Mouse (Mus musculus) midbrain, embryonic 13.5 days (tissue): ENCODE data around the gene Reep1. TPM values are rescaled to one million over a fixed set of nuclear protein-coding genes. Genes with fewer than 3 reads are reported as not detected.
"Not testable (repeated sequence)": the region's sequence is repeated elsewhere in the genome, so short reads cannot be mapped to it uniquely, and the experiment has no call there.

Source experiments
- ATAC-seq: fragments of 200-750 bp; cut with Nextera tagmentation; 2 replicates; pipeline ENCODE4 v1.8.0; 2017; ENCODE audit warnings: mild to moderate bottlenecking, moderate TSS enrichment, moderate library complexity
- H3K27ac ChIP-seq: fragments of 300-500 bp; sonication (generic); 2 replicates; pipeline ENCODE4 v1.5.1; 2015; ENCODE audit warnings: inconsistent platforms, mild to moderate bottlenecking, moderate library complexity
- H3K27me3 ChIP-seq: fragments of 300-500 bp; sonication (generic); 2 replicates; pipeline ENCODE4 v1.6.1; 2015; ENCODE audit warnings: mild to moderate bottlenecking, inconsistent platforms
- H3K36me3 ChIP-seq: fragments of 300-500 bp; sonication (generic); 2 replicates; pipeline ENCODE4 v1.6.1; 2015; ENCODE audit warnings: mild to moderate bottlenecking, inconsistent platforms
- H3K4me1 ChIP-seq: fragments of 300-500 bp; sonication (generic); replicated peaks from 2 replicates; pipeline ENCODE4 v1.6.1; 2015; ENCODE audit warnings: inconsistent platforms
- H3K4me2 ChIP-seq: fragments of 300-500 bp; sonication (generic); replicated peaks from 2 replicates; pipeline ENCODE4 v1.6.1; 2015; ENCODE audit warnings: moderate library complexity, mild to moderate bottlenecking, inconsistent platforms
- H3K4me3 ChIP-seq: fragments of 300-500 bp; sonication (generic); replicated peaks from 2 replicates; pipeline ENCODE4 v1.5.1; 2015; ENCODE audit warnings: mild to moderate bottlenecking, inconsistent platforms
- H3K9ac ChIP-seq: fragments of 300-500 bp; sonication (generic); replicated peaks from 2 replicates; pipeline ENCODE4 v1.6.1; 2015; ENCODE audit warnings: mild to moderate bottlenecking, inconsistent platforms
- H3K9me3 ChIP-seq: fragments of 300-500 bp; sonication (generic); 2 replicates; pipeline ENCODE4 v1.6.1; 2016; ENCODE audit warnings: mild to moderate bottlenecking, inconsistent platforms
- WGBS: fragments of 180-500 bp; shearing (Covaris S2); methylation state at CpG from one replicate; pipeline ENCODE4 v1.1.7; 2015; 5-methylcytosine and 5-hydroxymethylcytosine counted together
- polyA plus RNA-seq: library from polyadenylated mRNA; unstranded; fragments of >200 nt; fragmentation: Nextera tagmentation; extraction: Ambion mirVana; gene quantifications from 2 replicates; pipeline ENCODE4 v1.2.1, GENCODE M21; 2015

Reep1 gene
- polyA plus RNA-seq, 1 experiment from 2014 or later: 197 TPM

DNA sequence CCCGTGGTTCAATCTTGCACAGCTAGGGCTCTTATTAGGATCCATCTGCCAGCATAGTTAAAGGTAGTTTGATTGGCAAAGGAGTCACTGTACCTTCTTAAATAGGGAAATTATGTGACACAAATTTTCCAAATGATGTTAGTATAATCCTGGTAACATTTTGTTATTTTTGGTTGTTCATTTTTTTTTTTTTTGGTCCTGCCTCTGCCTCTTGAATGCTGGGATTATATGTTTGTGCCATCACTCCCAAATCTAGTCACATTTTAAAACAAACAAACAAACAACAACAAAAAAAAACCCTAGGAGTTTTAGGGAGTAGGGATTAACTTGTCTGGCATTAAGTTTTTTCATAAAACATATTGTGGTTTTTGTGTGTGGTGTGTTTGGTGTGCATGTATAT, 119.5 kb downstream of the Reep1 start, which contains the start of gene Mrpl35:
Gene Mrpl35, minus strand, starts transcription at position 101 of the 400 bp plus-strand sequence.
- Histone ChIP-seq H3K4me3 (no peak within 1 kb of the TSS), H3K27ac (no peak within 1 kb of the TSS), H3K4me2 (no peak within 1 kb of the TSS), H3K27me3 (no peaks in the 10 kb centered on the region), H3K9me3 (no peaks in the 10 kb centered on the region), H3K9ac (no peak within 1 kb of the TSS), H3K36me3 (no peaks in the 10 kb centered on the region), H3K4me1 (peaks cover 18% of the 10 kb centered on the region)
- whole genome bisulfite sequencing: 43% methylated on average over 1 of the region's 1 CpGs
- no peak for ATAC-seq

DNA sequence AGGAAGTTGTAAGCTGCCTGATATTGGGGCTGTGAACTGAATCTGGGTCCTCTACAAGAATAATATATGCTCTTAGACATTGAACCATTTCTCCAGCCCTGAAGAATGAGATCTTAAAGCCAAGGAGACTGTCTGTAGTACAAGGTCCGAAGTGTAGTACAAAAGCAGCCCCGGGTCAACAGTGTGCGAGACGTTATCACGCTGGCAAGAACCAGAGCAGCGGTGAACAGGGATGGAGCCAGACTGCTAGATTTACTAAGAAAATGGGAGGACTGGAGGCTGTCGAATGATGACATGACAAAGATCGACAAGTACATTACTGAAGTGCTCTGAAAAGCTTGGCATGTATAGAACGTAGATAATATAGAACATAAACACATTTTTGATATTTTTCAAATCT, 122.4 kb downstream of the Reep1 start:
- 87% methylated on average over 9 of the region's 9 CpGs for WGBS
- Histone ChIP-seq H3K27me3 (no peaks in the 10 kb centered on the region), H3K4me2 (no peak overlapping the region), H3K36me3 (peaks cover under 1% of the 10 kb centered on the region), H3K27ac (no peak overlapping the region), H3K4me1 (peaks cover 19% of the 10 kb centered on the region), H3K4me3 (no peak overlapping the region), H3K9ac (no peak overlapping the region), H3K9me3 (no peaks in the 10 kb centered on the region)
- no peak for ATAC-seq

DNA sequence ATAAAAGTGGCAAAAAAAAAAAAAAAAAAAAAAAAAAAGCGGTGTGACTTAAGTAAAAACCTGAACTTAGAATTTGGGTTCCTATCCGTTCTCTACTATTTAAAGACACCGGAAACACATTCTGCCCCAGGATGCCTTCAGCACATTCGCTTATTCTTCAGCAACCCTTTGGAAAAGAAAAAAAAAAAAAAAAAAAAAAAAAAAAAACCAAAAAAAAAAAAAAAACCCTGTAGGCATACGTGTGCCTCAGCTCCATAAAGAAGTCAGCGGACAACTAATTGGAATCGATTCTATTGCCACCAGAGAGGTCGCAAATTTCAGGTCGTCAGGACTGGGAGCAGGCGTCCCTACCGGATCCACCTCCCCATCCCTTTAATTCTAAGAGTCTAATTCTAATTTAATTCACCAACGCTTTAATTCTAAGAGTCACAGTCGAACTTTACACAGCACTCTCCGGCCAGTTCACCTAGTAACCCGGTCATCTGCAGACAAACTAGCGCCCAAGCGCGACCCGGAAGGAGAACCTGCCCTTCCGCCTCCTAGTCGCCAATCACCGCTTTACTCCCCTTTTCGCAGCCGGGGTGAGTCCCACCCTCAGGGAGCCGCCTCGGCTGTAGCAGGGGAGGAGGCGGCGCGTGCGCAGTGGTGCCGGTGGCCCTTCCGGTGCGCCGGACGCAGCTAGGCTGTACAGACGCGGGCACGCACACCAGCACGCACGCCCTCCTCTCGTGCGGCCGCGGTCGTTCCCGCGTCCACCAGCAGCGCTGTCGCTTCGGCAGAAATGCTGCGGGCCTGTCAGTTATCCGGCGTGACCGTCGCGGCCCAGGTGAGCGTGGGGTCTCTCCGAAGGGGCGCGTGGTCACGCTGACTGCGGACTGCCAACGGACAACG, 123.6 kb downstream of the Reep1 start, which contains the start of gene Immt:
Gene Immt, plus strand, starts transcription at position 642 of the 891 bp plus-strand sequence.
- H3K27me3 ChIP-seq: no peaks in the 10 kb centered on the region
- peak within 1 kb of the TSS; percentile 88 for H3K27ac ChIP-seq
- H3K9ac ChIP-seq: peak within 1 kb of the TSS; percentile 88
- under 1% methylated on average over 64 of the region's 64 CpGs for WGBS
- peak within 1 kb of the TSS; percentile 74 for H3K4me2 ChIP-seq
- H3K4me1 ChIP-seq: peaks cover 19% of the 10 kb centered on the region
- no peaks in the 10 kb centered on the region for H3K9me3 ChIP-seq
- peak within 1 kb of the TSS; percentile 92 for H3K4me3 ChIP-seq
- peaks cover 3% of the 10 kb centered on the region for H3K36me3 ChIP-seq
- ATAC-seq: peak; percentile 100

DNA sequence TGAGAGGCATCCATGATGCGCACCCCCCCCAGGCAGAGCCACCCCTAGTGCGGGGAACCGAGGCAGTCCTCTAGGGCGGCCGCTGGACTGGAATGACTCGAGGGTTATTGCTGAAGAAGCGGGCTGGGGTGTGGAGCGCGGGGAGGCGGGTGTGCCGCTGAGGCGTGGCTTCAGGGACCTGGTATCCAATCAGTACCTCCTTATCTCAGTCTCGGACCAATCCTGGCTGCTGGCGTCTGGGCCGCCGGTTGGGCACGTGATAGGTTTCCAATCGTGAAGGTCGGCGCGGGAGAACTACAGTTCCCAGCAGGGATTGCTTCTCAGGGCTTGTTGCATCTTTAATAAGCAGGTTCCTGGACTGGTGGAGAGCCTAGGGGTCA, 124.2 kb downstream of the Reep1 start:
- H3K36me3 ChIP-seq: peaks cover 3% of the 10 kb centered on the region
- H3K4me3 ChIP-seq: peak overlapping the region; percentile 92
- peak overlapping the region; percentile 88 for H3K27ac ChIP-seq
- peak; percentile 99 for ATAC-seq
- peak overlapping the region; percentile 88 for H3K9ac ChIP-seq
- no peaks in the 10 kb centered on the region for H3K9me3 ChIP-seq
- peaks cover 19% of the 10 kb centered on the region for H3K4me1 ChIP-seq
- peak overlapping the region; percentile 74 for H3K4me2 ChIP-seq
- WGBS: under 1% methylated on average over 21 of the region's 21 CpGs
- H3K27me3 ChIP-seq: no peaks in the 10 kb centered on the region

DNA sequence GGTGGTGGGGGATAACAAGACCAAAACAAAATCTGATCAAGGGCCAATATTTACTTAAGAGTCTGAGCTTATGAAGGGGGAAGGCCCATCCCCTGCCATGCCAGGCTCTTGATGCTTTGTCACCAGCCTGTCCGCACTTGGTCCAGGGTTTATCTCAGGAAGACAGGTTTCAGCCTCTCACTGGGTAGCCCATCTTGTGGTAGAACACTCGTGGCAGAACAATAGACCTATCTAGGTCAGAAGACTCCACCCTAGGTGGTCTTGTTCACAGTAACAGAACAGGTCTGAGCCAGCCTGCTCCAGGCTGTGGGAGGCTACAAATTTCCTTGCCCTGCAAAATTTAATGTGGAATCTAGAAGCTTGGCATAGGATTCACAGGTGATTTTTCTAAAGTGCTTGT, 129.4 kb downstream of the Reep1 start:
- Histone ChIP-seq H3K9ac (no peak overlapping the region), H3K4me2 (no peak overlapping the region), H3K9me3 (no peaks in the 10 kb centered on the region), H3K27ac (no peak overlapping the region), H3K4me1 (peaks cover 15% of the 10 kb centered on the region), H3K27me3 (no peaks in the 10 kb centered on the region), H3K4me3 (no peak overlapping the region), H3K36me3 (peaks cover 3% of the 10 kb centered on the region)
- 78% methylated on average over 2 of the region's 2 CpGs for WGBS
- no peak for ATAC-seq

- H3K9me3 ChIP-seq: no peaks in the 10 kb centered on the region
- no peaks in the 10 kb centered on the region for H3K27me3 ChIP-seq
- ATAC-seq: no peak
- no peak overlapping the region for H3K4me3 ChIP-seq
- H3K36me3 ChIP-seq: peaks cover 2% of the 10 kb centered on the region
- no peaks in the 10 kb centered on the region for H3K4me1 ChIP-seq
- no peak overlapping the region for H3K4me2 ChIP-seq
- no peak overlapping the region for H3K9ac ChIP-seq
- no peak overlapping the region for H3K27ac ChIP-seq
Observed at GRCm38 (mm10) chr6:71839815-71840214, 132.5 kb downstream of the Reep1 start.

DNA sequence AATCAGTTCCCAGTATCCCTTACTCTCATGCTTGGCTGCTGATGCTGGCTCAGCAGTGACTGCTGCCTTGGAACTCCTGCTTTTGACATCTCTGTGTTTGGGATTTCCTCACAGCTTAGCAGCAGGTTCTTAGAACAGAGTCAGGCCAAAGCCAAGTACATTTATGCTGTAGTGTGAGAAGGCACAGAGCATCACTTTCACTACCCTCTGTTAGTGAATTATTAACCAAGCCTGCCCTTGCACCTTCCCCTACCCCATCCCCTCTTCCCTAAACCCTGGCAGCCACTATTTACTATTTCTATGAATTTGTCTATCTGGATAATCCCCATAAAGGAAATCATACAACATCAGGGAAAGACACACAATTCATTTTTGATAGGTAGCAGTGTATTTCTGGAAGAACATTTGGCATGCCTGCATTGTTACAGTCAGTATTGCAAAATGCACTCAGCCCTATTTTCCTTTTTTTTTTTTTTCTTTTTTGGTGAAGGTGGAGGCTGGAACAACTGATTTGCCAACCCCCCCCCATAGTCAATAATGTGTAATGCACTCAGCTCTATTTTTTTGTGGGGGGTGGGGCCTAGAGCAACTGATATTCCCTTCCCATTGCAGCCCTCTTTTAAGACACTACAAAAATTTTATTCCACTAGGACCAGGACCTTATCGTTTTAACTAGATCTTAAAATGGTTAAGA, 133.4 kb downstream of the Reep1 start:
- ATAC-seq: no peak
- Histone ChIP-seq H3K9ac (no peak overlapping the region), H3K27me3 (no peaks in the 10 kb centered on the region), H3K27ac (no peak overlapping the region), H3K4me1 (no peaks in the 10 kb centered on the region), H3K4me2 (no peak overlapping the region), H3K9me3 (no peaks in the 10 kb centered on the region), H3K4me3 (no peak overlapping the region), H3K36me3 (peaks cover 5% of the 10 kb centered on the region)
- WGBS: 100% methylated on average over 1 of the region's 1 CpGs

DNA sequence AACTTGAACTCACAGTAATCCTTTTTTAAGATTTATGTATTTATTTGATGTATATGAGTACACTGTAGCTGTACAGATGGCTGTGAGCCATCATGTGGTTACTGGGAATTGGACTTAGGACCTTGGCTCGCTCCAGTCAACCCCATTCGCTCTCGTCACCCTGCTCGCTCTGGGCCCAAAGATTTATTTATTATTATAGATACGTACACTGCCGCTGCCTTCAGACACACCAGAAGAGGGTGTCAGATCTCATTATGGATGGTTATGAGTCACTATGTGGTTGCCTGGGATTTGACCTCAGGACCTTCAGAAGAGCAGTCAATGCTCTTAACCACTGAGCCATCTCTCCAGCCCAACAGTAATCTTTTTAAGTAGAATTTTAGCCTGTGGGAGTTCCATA, 139.5 kb downstream of the Reep1 start:
- H3K9ac ChIP-seq, H3K9me3 ChIP-seq, H3K27ac ChIP-seq, H3K27me3 ChIP-seq, H3K4me1 ChIP-seq, ATAC-seq, H3K4me2 ChIP-seq, H3K4me3 ChIP-seq: not testable (repeated sequence)
- H3K36me3 ChIP-seq: peaks cover 47% of the 10 kb centered on the region
- 95% methylated on average over 6 of the region's 6 CpGs for WGBS

Other genes with a start within 250 kb of the Reep1 start
- 18.6 and 22.3 TPM in 2 replicates for gene Rnf103, start 213.7 kb upstream of the Reep1 start, polyA plus RNA-seq
- 49.5 and 52.9 TPM in 2 replicates for gene Chmp3, start 163.8 kb upstream of the Reep1 start, polyA plus RNA-seq
- 61.5 and 71.9 TPM in 2 replicates for gene Kdm3a, start 74.6 kb upstream of the Reep1 start, polyA plus RNA-seq
- 42.3 and 47.5 TPM in 2 replicates for gene Mrpl35, start 119.4 kb downstream of the Reep1 start, polyA plus RNA-seq
- gene Immt, start 123.8 kb downstream of the Reep1 start, polyA plus RNA-seq: 161 and 163 TPM in 2 replicates
- 95.6 and 99.4 TPM in 2 replicates for gene Ptcd3, start 201.2 kb downstream of the Reep1 start, polyA plus RNA-seq
- gene Polr1a, start 201.5 kb downstream of the Reep1 start, polyA plus RNA-seq: 21.0 and 21.1 TPM in 2 replicates